8 mouse cellular contexts compared by ENCODE assay signal in the genomic region with DNA sequence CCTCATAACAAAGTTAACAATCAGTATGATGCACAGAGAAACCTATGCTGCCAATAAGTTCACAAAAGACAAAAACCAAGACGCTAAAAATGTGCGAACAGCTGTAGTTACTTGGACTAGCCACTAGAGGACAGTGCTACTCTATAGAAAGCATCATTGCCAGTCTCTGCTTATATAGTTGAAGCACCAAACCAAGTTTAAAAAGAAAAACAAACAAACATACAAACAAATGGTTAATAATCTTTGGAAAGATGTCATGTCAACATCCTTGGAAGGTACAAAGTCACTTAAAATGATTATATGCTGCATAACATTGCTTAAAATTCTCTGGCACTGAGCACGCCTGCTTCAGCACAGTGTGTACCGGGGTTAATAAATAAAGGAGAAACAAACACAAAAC. TPM values are rescaled to one million over a fixed set of nuclear protein-coding genes. Genes with fewer than 3 reads are reported as not detected.
A peak's percentile ranks its signal among the peaks of the same experiment; 100 is the strongest.
DNase-seq lines count a peak whose midpoint lies in the region; ATAC-seq and TF ChIP-seq lines count a peak whose summit lies in the region.
"Had no signal": no experiment of that assay in that cellular context is flagged by ENCODE, and none has a peak within 500 bp of the region (broad histone marks: within the 10 kb centered on the region; RNA-seq: fewer than 3 reads in every experiment).

No protein-coding gene starts in this region.

- no peak for TF ChIP-seq EP300 in liver, postnatal 0 days (IDR thresholded peaks at IDR 0.05; ENCODE audit: low read depth)

- peak; percentile 27; the same call in 1 of the 2 replicates for ATAC-seq in liver, postnatal 0 days
- ATAC-seq in neural tube, embryonic 15.5 days (ENCODE audit: low FRiP score), result no peak
- no peak for ATAC-seq in inflammation-experienced regulatory T-cells, adult 6 months

- H3K4me1 ChIP-seq in liver, postnatal 0 days (ENCODE audit: insufficient read depth), result no peaks in the 10 kb centered on the region
- peaks cover 41% of the 10 kb centered on the region for H3K4me1 ChIP-seq in neural tube, embryonic 15.5 days

- H3K27ac ChIP-seq in liver, postnatal 0 days (ENCODE audit: low read depth), result no peak overlapping the region
- H3K27ac ChIP-seq in neural tube, embryonic 15.5 days (replicated peaks), result no peak overlapping the region
- H3K27ac ChIP-seq: limb, embryonic 12.5 days had no signal

- TF ChIP-seq POLR2A in brain, embryonic 14.5 days (IDR thresholded peaks at IDR 0.05; ENCODE audit: borderline replicate concordance, extremely low read depth, insufficient read depth, insufficient read length, poor library complexity, severe bottlenecking), result no peak

- no peak overlapping the region for H3K4me2 ChIP-seq in liver, postnatal 0 days (ENCODE audit: low read depth, low read length)
- peak overlapping the region; percentile 76 for H3K4me2 ChIP-seq in neural tube, embryonic 15.5 days
- H3K4me2 ChIP-seq: limb, embryonic 12.5 days had no signal

- no peak overlapping the region for H3K4me3 ChIP-seq in liver, postnatal 0 days (ENCODE audit: low read depth, low read length)
- H3K4me3 ChIP-seq in neural tube, embryonic 15.5 days (replicated peaks), result peak overlapping the region; percentile 30
- H3K4me3 ChIP-seq: limb, embryonic 12.5 days had no signal

- DNase-seq in liver, postnatal 0 days, result no peak
- no peak for DNase-seq in liver
- DNase-seq in brain, embryonic 14.5 days (ENCODE audit: low read depth), result peak; percentile 81
- DNase-seq in forelimb bud, embryonic 11.5 days (ENCODE audit: low read depth, low spot score), result peak; percentile 37
- DNase-seq in right cerebral cortex, postnatal 36 days (ENCODE audit: low spot score in 2 of 2), result no peak

- H3K9ac ChIP-seq in liver, postnatal 0 days (replicated peaks), result no peak overlapping the region
- 0 out of 2 replicates have a peak overlapping the region, but pooled peaks have one; percentile 1 for H3K9ac ChIP-seq in neural tube, embryonic 15.5 days (replicated peaks)
- H3K9ac ChIP-seq: limb, embryonic 12.5 days had no signal

- TF ChIP-seq CTCF in liver, postnatal 0 days (IDR thresholded peaks at IDR 0.05; ENCODE audit: low read depth), result peak; percentile 94
- TF ChIP-seq CTCF in brain, embryonic 14.5 days (IDR thresholded peaks at IDR 0.05; ENCODE audit: borderline replicate concordance, extremely low read depth, insufficient read depth, insufficient read length), result peak; percentile 80

- H3K9me3 ChIP-seq in liver, postnatal 0 days (ENCODE audit: low read length), result no peaks in the 10 kb centered on the region
- no peaks in the 10 kb centered on the region for H3K9me3 ChIP-seq in neural tube, embryonic 15.5 days (replicated peaks)
- H3K9me3 ChIP-seq: limb, embryonic 12.5 days had no signal

- no peaks in the 10 kb centered on the region for H3K36me3 ChIP-seq in liver, postnatal 0 days (replicated peaks; ENCODE audit: insufficient read depth, low read length)
- no peaks in the 10 kb centered on the region for H3K36me3 ChIP-seq in neural tube, embryonic 15.5 days
- H3K36me3 ChIP-seq: limb, embryonic 12.5 days had no signal

- peaks cover 19% of the 10 kb centered on the region for H3K27me3 ChIP-seq in liver, postnatal 0 days (ENCODE audit: insufficient read depth, low read length)
- no peaks in the 10 kb centered on the region for H3K27me3 ChIP-seq in neural tube, embryonic 15.5 days (replicated peaks)

- WGBS in liver, postnatal 0 days (ENCODE audit: insufficient replicate concordance), result 38% methylated on average over 4 of the region's 4 CpGs
- WGBS in neural tube, embryonic 15.5 days, result 31% methylated on average over 4 of the region's 4 CpGs

RNA-seq across cellular contexts. Expression of gene Lrrtm3, which starts 5.6 kb away (rescaled TPM):
- polyA plus RNA-seq in liver, postnatal 0 days (2015; fragmentation: Nextera tagmentation; extraction: Ambion mirVana), result 0.05 and 0.07 TPM in 2 replicates
- 8.5 and 15.3 TPM in 2 replicates for polyA plus RNA-seq in brain, embryonic 14.5 days (2012; rRNA removed)
- 35.6 and 44.5 TPM in 2 replicates for polyA plus RNA-seq in neural tube, embryonic 15.5 days (2015; fragmentation: Nextera tagmentation; extraction: Ambion mirVana)
- under 1 TPM in 1 of 3 experiments, not detected in 2; 0.23 TPM for polyA plus RNA-seq in inflammation-experienced regulatory T-cells, adult 6 months (2017; shearing (Covaris generic))

Comparison
In these comparisons a context has a peak if more than half of its experiments do, and no peak if none do; other contexts are left out.
1. DNase-seq: peak in brain, embryonic 14.5 days (single experiment) and forelimb bud, embryonic 11.5 days (single experiment); none in liver, postnatal 0 days (single experiment), liver (single experiment) and right cerebral cortex, postnatal 36 days (0 of 2).